Mouse (Mus musculus) left cerebral cortex, postnatal 14 days (tissue): ENCODE results near the gene Trarg1. TPM values are rescaled to one million over a fixed set of nuclear protein-coding genes. Genes with fewer than 3 reads are reported as not detected.
"Not testable (repeated sequence)": the region's sequence is repeated elsewhere in the genome, so short reads cannot be mapped to it uniquely, and the experiment has no call there.

Experiments
- DNase-seq, 2 experiments: peaks; one replicate each; pipeline ENCODE4 v3.0.0; 2021 to 2022; ENCODE audit warnings: low spot score in 2 of 2, mixed read lengths in 1 of 2
- intact Hi-C: fragments of 180-260 bp; cut with DNase I; formaldehyde crosslinking; loops from one replicate; pipeline ENCODE4 v1.15.1; 2025
- long read RNA-seq, 2 experiments: library from polyadenylated mRNA; stranded (forward); transcript quantifications; one replicate each; pipeline ENCODE4 v2.0.0; 2021
- total RNA-seq, 2 experiments: library from RNA; stranded (reverse); gene quantifications; 2 replicates each; pipeline ENCODE4 v1.2.3; 2021

Gene Trarg1
- under 1 TPM; 0.61 to 0.75 TPM for total RNA-seq
- long read RNA-seq, experiment 1, partial matches to known transcripts, result 0 of 1 reads
- long read RNA-seq, experiment 1, other reads (novel, unspliced or antisense), result 1 of 1 reads
- long read RNA-seq, experiment 2, partial matches to known transcripts, result 0 of 3 reads
- long read RNA-seq, experiment 2, other reads (novel, unspliced or antisense), result 0 of 3 reads

DNA sequence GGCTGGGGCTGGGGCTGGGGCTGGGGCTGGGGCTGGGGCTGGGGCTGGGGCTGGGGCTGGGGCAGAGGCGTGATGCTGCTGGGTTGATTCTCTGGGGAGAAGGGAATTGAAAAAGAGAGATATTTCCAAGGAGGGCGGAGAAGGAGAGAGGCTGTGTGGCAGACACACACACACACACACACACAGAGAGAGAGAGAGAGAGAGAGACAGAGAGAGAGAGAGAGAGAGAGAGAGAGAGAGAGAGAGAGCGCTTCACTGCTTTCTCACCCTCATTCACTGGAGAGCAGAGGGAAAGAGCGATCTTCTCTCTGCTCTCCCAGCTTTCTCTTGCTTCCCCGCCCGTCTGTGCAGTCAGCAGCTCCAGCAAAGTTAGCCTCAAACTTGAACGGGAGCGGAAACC, at the start of gene Trarg1:
Gene Trarg1, plus strand, starts transcription at position 301 of the 400 bp plus-strand sequence.
- DNase-seq, result not testable (repeated sequence)
- intact Hi-C loops, result loop anchor here (5.0 to 10.0 kb wide), 3 partner anchors 58 to 215 kb away; partner anchors contain the start of gene Gosr1

DNA sequence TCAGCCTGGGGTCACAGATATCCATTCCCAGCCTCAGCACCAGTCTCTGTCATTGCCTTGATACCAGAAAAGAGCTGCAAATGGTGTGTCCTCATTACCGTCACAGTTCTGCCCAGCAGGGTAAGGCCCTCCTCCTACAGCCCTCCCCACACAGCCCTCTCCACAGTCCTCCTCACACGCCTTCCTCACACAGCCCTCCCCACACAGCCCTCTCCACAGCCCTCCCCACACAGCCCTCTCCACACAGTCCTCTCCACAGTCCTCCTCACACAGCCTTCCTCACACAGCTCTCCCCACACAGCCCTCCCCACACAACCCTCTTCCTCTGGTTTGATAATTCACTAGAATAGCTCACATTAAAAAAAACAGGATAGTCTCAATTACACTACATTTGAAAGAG, 49.6 kb upstream of the Trarg1 start:
- intact Hi-C loops, result no loop called here
- DNase-seq, result no peak

DNA sequence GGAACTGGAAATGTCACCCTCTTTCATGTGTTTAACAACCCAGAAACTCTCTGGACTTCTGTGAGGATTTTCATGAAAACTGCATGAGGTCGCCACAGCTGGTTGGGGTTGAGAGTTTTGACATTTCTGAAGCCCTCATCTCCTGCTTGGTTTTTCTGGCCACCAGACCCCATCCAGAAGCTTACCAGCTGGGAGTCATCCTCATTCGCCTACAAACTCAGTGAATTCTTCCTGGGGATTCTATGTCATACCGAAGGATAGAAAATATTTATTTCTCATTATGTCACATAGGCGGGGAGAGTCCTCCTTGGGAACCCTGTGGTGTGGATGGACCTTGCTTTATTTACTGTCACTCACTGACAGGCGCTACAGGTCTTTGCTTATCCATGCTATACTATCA, 49.1 kb upstream of the Trarg1 start:
- DNase-seq, result no peak
- intact Hi-C loops, result no loop called here

DNA sequence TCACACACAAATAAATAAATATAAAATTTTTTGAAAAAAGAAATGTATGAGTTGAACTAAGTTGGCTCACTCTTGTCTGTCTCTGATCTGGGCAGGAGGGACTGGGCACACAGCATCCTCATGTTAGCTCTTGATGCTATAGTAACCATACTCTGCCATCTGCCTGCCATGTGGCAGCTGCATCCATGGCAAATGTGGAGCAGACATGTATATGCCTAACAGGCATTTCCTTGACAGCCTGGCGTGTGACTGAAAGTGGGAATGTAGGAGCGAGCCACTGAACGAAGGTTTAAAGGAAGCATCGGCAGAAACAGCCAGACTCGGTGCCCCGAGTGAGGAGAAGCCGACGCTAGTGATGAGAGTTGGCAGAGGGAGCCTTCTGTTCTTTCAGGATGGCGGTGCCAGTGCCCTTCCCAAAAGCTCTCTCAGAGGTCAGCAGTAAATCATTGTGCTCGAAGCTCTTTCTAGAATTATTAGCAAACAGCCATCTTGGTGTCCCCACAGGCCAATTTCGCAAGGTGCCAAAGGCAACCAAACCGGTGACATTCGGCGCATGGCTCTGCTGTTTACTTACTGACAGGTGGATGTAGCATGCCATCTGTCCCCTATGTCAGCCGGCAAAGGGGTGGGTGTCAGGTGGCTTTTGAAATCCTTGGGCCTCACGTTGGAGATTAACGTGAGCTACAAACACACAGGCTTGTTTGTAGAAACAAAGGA, 40.2 kb upstream of the Trarg1 start:
- intact Hi-C loops, result no loop called here
- DNase-seq, result peak; percentile 15 to 51

DNA sequence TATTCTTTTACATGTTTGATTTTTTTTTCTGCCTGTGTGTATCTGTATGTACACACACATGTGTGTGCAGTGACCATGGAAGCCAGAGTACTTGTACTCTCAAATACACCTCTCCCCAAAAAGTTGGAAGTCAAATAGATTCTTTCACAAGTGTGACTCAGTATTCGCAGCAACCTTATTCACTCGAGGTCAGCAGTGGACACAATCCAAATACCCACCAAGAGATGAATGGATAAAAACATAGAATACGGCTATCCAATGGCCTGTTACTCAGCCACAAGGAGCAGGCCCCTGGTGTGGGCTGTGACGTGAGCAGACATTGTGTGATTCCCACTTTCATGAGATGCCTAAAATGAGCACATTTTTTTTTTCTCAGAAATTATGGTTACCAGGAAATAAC, 39.4 kb upstream of the Trarg1 start:
- DNase-seq, result no peak
- intact Hi-C loops, result no loop called here

DNA sequence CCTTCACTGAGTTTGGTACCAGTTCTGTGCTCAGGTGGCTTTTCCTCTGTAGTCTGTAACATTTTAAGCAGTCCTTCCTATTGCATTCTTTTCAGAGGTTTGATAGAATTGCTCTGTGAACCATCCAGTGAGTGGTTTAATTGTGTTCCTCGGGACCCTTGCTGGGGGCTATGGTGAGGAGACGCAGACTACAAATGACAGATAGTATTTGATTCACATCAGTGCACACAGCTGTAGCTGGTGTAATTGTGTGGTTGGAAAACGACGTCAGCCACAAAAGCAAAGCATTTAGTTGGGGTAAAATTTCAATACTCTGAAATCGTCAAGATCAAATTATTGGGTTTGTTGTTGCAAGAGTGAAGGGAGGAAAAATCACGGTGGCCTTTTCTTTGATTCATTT, 35.4 kb upstream of the Trarg1 start:
- intact Hi-C loops, result no loop called here
- no peak for DNase-seq

DNA sequence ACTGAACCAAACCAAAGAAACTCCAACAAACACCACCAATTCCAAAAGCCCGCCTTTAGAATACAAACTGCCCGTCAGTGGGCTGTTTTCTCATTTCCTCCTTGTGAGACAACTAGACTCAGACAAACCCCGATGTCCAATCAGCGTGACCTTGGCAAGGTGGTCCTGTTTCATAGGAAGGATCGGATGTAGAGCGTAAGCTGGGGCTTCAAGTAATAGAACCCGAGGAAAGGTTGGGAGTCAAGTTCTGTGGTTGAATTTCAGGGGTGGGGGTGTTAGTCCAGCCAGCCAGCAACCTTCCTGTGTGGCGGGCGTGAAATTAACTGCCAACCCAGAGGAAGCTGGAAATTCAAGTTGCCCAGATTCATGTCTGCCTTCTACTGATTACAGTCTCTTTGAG, 34.6 kb upstream of the Trarg1 start:
- no peak for DNase-seq
- intact Hi-C loops, result loop anchor here (5.0 kb wide), 3 partner anchors 123 to 188 kb away; no protein-coding TSS in a partner anchor

DNA sequence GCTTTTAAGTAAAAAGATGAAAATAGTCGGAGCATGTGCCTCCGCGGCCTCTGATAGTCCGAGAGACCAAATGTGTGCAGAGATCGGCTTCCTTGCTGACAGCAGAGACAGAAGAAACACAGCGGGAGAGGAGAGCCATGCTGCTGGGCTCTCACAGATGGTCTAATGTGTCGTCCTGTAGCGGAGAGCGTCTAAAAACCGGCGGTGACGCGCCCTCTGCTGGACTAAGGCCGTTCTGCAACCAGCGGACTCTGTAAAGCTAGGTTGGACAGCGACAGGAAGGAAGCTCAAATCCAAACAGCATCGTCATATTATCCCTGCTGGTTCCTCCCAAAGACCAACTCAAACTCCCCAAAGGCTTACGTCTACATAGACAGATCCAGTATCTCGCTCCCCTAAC, 33.7 kb upstream of the Trarg1 start:
- intact Hi-C loops, result loop anchor here (2.0 to 5.0 kb wide), 4 partner anchors 67 to 189 kb away; no protein-coding TSS in a partner anchor
- DNase-seq, result peak; percentile 95 to 97

DNA sequence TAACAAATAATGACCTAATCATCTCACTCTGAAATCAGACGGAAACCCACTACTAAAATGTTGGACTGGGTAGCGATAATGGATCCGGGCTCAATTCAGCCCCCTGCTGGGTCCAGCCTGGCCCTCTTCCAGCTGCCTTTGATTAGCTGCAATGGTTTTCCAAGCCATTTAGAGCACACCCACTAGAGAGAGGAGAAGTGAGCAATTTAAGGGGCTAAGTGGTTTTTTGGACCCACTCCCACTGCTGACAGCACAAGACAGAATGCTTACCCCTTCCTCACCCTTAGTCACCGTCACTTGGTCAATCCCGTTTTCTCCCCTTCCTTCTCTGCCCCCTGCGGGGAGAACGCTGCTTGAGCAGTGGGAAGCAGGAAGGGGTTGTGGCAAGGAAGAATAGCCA, 32.5 kb upstream of the Trarg1 start:
- DNase-seq, result no peak

DNA sequence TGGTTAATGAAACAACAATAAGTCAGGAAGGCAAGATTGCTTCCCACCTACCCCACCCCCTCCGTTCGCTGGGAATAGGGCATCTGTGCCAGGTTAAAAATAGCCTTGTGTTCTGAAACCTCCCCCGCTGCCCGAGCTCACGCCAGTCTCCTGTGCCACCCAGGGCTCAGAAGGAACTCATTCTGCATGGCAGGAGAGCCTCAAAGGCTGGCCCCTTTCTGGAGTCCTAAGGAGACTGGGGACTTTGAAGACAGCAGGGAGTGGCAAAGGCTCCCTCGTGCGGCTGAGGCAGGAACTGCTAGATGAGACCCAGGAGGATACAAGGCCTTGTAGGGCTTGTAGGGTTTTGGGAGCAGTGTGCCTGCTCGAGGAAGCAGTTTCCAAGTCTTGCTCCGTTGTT, 32.1 kb upstream of the Trarg1 start:
- peak; percentile 87 to 92 for DNase-seq
- intact Hi-C loops, result loop anchor here (2.0 to 5.0 kb wide), 4 partner anchors 69 to 190 kb away; no protein-coding TSS in a partner anchor

More for the DNA sequence above, 32.5 kb upstream of the Trarg1 start:
- intact Hi-C loops, result loop anchor here (2.0 to 5.0 kb wide), 4 partner anchors 68 to 190 kb away; no protein-coding TSS in a partner anchor

DNA sequence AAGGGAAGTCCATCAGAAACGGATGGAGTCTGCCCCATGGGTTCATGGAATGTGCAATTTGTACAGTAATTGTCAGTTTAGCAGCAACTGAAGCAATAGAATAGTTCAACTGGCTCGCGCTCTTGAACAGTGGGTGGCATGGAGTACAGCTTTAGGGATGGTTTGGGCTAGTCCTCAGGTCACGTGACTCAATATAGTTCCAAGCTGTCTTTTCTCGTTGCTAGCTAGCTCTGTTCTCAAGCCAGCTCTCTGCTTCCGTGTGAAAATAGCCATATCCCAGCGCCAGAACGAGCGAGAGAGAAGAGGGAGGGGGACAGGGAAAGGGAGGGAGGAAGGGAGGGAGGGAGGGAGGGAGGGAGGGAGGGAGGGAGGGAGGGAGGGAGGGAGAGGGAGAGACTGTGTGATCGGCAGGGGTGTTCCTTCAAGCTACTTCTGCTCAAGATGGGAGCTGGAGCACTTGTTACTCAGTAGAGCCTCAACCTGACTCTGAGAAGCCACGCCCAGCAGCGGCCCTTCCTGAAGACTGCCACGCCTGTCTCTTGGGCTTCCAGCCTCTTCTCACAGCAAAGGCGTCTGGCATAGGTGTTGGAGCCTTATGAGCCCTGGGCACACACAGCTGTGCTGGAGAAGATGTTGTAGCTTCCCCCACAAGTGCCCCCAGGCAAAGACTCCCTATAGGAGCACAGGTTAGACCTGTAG, 28.6 kb upstream of the Trarg1 start:
- peak; percentile 34 to 83 for DNase-seq
- intact Hi-C loops, result no loop called here

DNA sequence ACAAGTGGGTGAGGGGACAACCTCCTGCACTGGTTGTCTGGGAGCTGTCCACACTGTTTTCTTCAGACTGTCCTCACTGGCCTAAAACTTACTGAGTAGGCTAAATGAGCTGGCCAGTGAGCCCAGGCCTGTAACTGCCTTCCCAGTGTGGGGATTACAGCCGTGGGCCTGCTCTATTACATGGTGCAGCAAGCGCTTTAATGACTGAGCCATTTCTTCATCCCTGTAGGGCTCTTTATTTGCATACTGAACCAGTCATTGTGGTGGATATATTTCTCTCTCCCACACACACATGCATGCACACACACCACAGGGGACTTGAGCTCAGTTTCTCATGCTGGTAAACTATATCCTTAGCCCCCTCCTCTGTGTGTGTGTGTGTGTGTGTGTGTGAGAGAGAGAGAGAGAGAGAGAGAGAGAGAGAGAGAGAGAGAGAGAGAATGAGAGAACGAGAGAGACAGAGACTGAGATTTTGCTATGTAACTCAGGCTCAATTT, 26.7 kb upstream of the Trarg1 start:
- no peak for DNase-seq
- intact Hi-C loops, result no loop called here

DNA sequence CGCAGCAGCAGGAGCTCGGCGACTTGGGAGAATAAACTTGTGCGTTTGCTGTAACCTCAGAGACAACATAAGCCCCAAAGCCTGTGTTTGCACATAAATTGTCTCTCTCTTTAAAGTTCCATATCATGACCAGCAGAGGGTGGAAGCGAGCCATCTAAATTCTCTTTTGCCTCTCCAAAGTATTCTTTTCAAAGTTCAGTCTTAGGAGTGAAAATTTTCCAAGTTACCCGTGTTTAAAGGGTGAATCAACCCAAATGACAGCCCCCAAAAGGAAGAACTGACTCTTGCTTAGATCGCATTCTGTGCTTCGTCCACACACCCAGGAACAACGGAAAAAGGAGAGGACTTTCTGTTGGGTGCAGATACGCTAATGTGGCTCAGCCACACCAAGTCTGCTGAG, 24.5 kb upstream of the Trarg1 start:
- intact Hi-C loops, result loop anchor here (1.0 kb wide), 1 partner anchor 108 kb away; the partner anchor contains the start of gene Gosr1
- peak; percentile 61 to 76 for DNase-seq

DNA sequence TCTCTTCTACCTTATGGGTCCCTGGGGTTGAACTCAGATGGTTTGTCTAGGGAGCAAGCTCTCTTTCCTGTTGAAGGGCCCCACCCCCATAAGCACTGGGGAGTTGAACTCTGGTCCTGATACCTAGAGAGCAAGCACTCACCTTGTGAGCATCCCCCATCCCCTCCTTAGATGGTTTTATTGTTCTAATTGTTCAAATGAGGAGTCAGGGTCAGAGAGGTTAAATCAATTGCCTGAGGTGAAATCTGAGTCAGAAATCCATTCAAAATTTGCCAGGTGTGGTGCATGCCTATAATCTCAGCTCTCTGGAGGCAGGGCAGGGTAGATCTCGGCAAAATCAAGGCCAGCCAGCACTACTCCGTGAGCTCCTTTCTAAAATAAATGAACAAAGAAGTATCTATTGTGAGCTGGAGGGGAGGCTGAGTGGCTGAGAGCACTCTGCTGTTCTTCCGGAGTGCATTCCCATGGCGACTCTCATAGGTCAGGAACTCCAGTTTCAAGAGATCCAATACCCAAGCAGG, 22.1 kb upstream of the Trarg1 start:
- DNase-seq, result no peak
- intact Hi-C loops, result no loop called here

DNA sequence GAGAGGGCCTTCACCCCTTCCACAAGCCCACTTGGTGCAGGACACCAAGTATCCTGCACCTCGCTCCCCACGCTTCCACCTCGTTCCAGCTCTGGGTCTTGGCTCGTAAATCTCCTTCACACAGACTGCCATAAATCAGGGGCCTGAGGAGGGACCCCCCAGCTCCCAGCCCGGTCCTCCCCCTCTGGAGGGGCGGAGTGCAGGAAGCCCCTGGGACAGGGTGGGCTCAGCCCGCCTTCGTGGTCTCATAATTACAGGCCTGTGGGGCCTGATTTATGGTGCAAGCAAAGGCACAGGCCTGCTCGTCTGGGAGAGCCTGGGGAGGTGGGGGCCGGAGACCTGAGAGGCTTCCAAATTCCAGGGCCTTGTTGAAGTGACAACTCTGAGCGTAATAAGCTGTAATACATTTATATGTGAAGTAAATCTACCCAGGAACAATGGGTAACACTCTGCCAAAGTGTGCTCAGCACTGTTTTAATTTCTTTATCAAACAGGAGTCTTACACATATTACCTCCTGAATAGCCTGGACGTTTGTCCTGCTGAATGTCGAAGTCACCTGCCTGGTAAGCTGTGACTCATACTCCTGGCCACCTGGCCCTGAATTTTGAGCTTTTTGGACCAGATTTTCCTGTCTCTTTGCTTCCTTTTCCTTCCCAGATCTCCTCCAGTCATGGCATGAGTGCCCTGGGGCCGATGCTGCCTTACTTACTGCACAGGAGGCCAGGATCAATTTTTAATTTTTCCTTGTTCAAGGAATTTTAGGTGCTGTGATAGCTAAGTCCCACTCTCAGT, 20.3 kb upstream of the Trarg1 start:
- intact Hi-C loops, result no loop called here
- no peak for DNase-seq

DNA sequence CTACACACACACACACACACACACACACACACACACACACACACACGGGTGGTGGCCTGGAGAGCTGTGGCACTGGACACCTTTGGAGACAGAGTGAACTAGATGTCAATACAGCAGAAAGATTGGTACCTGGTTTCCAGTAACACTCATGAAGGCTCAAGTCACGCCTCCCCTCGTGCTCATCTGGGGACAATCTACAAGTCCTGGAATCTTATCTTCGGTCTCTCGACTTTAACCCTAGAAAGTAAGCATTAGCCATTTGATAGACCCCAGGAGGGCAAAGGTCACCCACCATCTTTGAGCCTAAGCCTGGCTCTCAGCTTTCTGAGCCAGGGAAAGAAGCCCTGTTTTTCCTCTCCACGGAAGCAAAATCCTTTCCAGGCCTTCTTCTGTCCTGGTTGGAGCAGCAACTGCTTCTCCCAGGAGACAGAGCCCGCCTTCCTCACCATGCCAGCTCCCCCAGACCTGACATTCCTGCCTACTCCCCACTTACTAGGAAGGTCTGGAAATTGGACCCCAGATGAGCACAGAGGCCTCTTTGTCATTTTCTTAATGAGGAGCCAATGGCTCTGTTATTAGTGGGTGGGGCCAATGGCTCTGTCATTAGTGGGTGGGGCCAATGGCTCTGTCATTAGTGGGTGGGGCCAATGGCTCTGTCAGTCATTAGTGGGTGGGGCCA, 17.7 kb upstream of the Trarg1 start:
- intact Hi-C loops, result no loop called here
- DNase-seq, result no peak

DNA sequence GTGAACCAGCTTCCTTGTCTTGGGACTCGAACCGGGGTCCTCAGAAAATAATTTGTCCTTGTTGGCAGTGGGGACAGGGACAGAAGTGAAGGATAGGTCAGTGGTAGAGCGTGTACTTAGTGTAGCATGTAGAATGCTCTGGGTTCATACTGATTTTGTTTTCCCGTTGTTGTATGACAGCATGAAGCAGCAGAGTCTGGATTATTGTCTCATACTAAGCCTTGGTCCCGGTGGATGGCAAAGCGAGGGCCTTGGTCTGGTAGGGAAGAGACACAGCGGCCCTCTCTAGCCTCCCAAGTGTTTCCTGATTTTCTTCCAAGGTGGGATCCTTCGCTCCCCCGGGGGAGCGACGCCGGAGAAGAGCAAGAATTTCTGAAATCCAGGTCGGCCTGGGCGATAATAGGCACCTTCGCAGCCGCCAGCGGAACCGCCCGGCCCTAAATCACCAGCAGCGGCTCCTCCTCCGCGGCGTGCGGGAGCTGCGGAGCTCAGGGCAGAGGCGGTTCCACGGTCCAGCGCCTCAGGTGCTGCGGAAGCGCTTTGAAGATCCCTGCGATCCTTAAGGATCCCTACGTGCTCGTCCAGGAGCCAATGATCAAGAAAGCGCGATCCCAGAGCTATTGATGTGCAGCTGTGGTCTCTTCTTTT, 13.5 kb upstream of the Trarg1 start:
- DNase-seq, result no peak
- intact Hi-C loops, result no loop called here

DNA sequence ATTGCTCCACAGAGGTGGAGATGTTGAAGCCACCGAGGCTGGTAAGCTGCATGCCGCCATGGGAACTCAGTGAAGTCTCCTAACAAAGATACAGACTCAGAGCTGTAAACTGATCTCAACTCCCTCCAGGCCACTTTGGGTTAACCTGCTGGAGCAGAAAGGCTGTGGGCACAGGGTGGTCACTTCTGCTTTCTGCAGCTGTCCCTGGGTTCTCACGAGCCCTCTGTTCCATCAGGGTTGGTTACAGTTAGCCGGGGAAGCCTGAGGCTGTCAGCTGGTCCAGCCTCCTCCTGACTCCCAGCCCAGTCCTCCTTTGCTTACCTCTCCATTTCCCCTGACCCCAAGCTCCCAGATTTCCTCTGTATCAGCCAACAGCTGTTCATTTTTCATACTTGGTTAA, 11.8 kb upstream of the Trarg1 start:
- intact Hi-C loops, result no loop called here
- no peak for DNase-seq
